Mouse (Mus musculus) stomach, postnatal 0 days (tissue): ENCODE measurements around the gene Gm20458.

Source experiments
- CTCF ChIP-seq: IDR thresholded peaks from 2 replicates; pipeline ENCODE4 v1.5.1; 2016; ENCODE audit warnings: antibody characterized with exemption, low read depth, mild to moderate bottlenecking, moderate library complexity
- EP300 ChIP-seq: optimal IDR thresholded peaks from 2 replicates; pipeline ENCODE3; 2016; ENCODE audit warnings: antibody characterized with exemption

- TF ChIP-seq CTCF (no peak), EP300 (no peak)
Observed at GRCm38 (mm10) chr2:164438257-164438656, 22.5 kb upstream of the Gm20458 start.
